Mouse (Mus musculus): ENCODE results near the gene Tstd3. TPM values are rescaled to one million over a fixed set of nuclear protein-coding genes. Genes with fewer than 3 reads are reported as not detected.

The Tstd3 gene
- total RNA-seq (2022), result 10 to 100 TPM; 14.1 to 22.0 (median 19.2) TPM

- DNase-seq (ENCODE audit: low spot score), result peak; percentile 77
Observed at GRCm38 (mm10) chr4:21766863-21767304, at the start of gene Tstd3, which contains the start of gene Usp45. Tstd3 (minus strand) TSS chr4:21767212. Usp45 (plus strand) TSS chr4:21767156.

GRCm38 (mm10) chr4:21814029-21814428 lies 47.0 kb upstream of the Tstd3 start:
- DNase-seq (ENCODE audit: low spot score), result peak; percentile 23

- no peak for DNase-seq (ENCODE audit: low spot score)
Observed at GRCm38 (mm10) chr4:21812635-21813034, 45.6 kb upstream of the Tstd3 start.

GRCm38 (mm10) chr4:21810608-21811007 lies 43.6 kb upstream of the Tstd3 start:
- no peak for DNase-seq (ENCODE audit: low spot score)

GRCm38 (mm10) chr4:21807204-21807603 lies 40.2 kb upstream of the Tstd3 start:
- DNase-seq (ENCODE audit: low spot score), result no peak

- DNase-seq (ENCODE audit: low spot score), result no peak
Observed at GRCm38 (mm10) chr4:21801620-21802019, 34.6 kb upstream of the Tstd3 start.

GRCm38 (mm10) chr4:21801013-21801412 lies 34.0 kb upstream of the Tstd3 start:
- DNase-seq (ENCODE audit: low spot score), result no peak

- DNase-seq (ENCODE audit: low spot score), result no peak
Observed at GRCm38 (mm10) chr4:21793631-21794030, 26.6 kb upstream of the Tstd3 start.

GRCm38 (mm10) chr4:21789836-21790235 lies 22.8 kb upstream of the Tstd3 start:
- no peak for DNase-seq (ENCODE audit: low spot score)

GRCm38 (mm10) chr4:21788903-21789302 lies 21.9 kb upstream of the Tstd3 start:
- DNase-seq (ENCODE audit: low spot score), result no peak

- DNase-seq (ENCODE audit: low spot score), result no peak
Observed at GRCm38 (mm10) chr4:21786268-21786667, 19.3 kb upstream of the Tstd3 start.

- no peak for DNase-seq (ENCODE audit: low spot score)
Observed at GRCm38 (mm10) chr4:21780816-21781726, 14.1 kb upstream of the Tstd3 start.

GRCm38 (mm10) chr4:21776946-21777265 lies 9.9 kb upstream of the Tstd3 start:
- no peak for DNase-seq (ENCODE audit: low spot score)

- DNase-seq (ENCODE audit: low spot score), result peak; percentile 90
Observed at GRCm38 (mm10) chr4:21776091-21776945, 9.3 kb upstream of the Tstd3 start.

- DNase-seq (ENCODE audit: low spot score), result no peak
Observed at GRCm38 (mm10) chr4:21772306-21772705, 5.3 kb upstream of the Tstd3 start.

- DNase-seq (ENCODE audit: low spot score), result no peak
Observed at GRCm38 (mm10) chr4:21771064-21771463, 4.1 kb upstream of the Tstd3 start.

GRCm38 (mm10) chr4:21766171-21766862 lies 695 bp downstream of the Tstd3 start:
- no peak for DNase-seq (ENCODE audit: low spot score)

- no peak for DNase-seq (ENCODE audit: low spot score)
Observed at GRCm38 (mm10) chr4:21763827-21764226, 3.2 kb downstream of the Tstd3 start.

GRCm38 (mm10) chr4:21761416-21762160 lies 5.4 kb downstream of the Tstd3 start:
- no peak for DNase-seq (ENCODE audit: low spot score)

- DNase-seq (ENCODE audit: low spot score), result no peak
Observed at GRCm38 (mm10) chr4:21758860-21759259, 8.2 kb downstream of the Tstd3 start.
